Mouse (Mus musculus) cerebellum, adult 18-20 months (tissue): Measurements from ENCODE around the gene Hipk3.

Source experiments
- DNase-seq, 2 experiments: peaks; one replicate each; pipeline ENCODE4 v3.0.0; 2021

Gene Hipk3

GRCm38 (mm10) chr2:104411806-104412205 lies 82.4 kb downstream of the Hipk3 start:
- no peak for DNase-seq

- DNase-seq = peak; percentile 45 to 46
Measured at GRCm38 (mm10) chr2:104410963-104411545, 83.2 kb downstream of the Hipk3 start, which contains the start of gene D430041D05Rik. TSS of gene D430041D05Rik (minus strand) at chr2:104411013.

GRCm38 (mm10) chr2:104409851-104410821 lies 84.1 kb downstream of the Hipk3 start:
- DNase-seq = peak; percentile 62 to 80

- DNase-seq = peak in 1 of 2 experiments; percentile 28
Measured at GRCm38 (mm10) chr2:104408351-104408750, 85.9 kb downstream of the Hipk3 start.

GRCm38 (mm10) chr2:104407913-104408312 lies 86.3 kb downstream of the Hipk3 start:
- DNase-seq = peak in 1 of 2 experiments; percentile 21

GRCm38 (mm10) chr2:104404036-104404435 lies 90.2 kb downstream of the Hipk3 start:
- no peak for DNase-seq

- DNase-seq = no peak
Measured at GRCm38 (mm10) chr2:104398651-104399290, 95.5 kb downstream of the Hipk3 start.

- no peak for DNase-seq
Measured at GRCm38 (mm10) chr2:104395961-104396360, 98.3 kb downstream of the Hipk3 start.

GRCm38 (mm10) chr2:104394769-104395168 lies 99.5 kb downstream of the Hipk3 start:
- DNase-seq = no peak

- no peak for DNase-seq
Measured at GRCm38 (mm10) chr2:104392700-104393312, 101.4 kb downstream of the Hipk3 start.

- peak; percentile 48 to 50 for DNase-seq
Measured at GRCm38 (mm10) chr2:104389231-104389630, 105.0 kb downstream of the Hipk3 start.

- no peak for DNase-seq
Measured at GRCm38 (mm10) chr2:104385941-104386340, 108.3 kb downstream of the Hipk3 start.

- DNase-seq = no peak
Measured at GRCm38 (mm10) chr2:104383589-104383988, 110.7 kb downstream of the Hipk3 start.

GRCm38 (mm10) chr2:104382813-104383212 lies 111.4 kb downstream of the Hipk3 start:
- no peak for DNase-seq

- DNase-seq = peak; percentile 36 to 42
Measured at GRCm38 (mm10) chr2:104379304-104379703, 114.9 kb downstream of the Hipk3 start.

- DNase-seq = no peak
Measured at GRCm38 (mm10) chr2:104378791-104379190, 115.5 kb downstream of the Hipk3 start.

GRCm38 (mm10) chr2:104377990-104378389 lies 116.3 kb downstream of the Hipk3 start:
- DNase-seq = no peak
